ENCODE assay signal across 8 mouse cellular contexts in the genomic region with DNA sequence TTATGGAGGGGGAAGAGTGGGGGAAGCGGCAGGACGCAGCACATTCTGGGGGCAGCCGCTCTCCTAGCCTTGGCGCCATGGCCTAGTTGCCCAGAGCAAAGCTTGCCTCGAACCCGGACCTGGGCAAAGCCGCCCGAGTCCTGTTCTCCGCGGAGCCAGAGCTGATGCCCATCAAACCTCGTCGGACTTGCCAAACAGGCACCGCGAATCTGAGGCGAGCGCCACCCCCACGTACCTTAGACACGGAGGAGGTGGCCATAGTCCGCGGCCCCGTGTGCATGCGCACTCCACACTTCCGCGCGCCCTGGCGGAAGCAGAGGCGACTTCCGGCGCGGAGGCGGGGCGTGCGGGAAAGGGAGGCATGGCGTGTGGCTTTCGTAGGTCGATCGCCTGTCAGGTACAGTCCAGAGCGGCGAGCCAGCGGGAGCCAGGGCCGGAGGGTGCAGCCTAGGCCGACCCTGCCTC. TPM values are rescaled to one million over a fixed set of nuclear protein-coding genes. Genes with fewer than 3 reads are reported as not detected.
DNase-seq lines count a peak whose midpoint lies in the region; ATAC-seq and TF ChIP-seq lines count a peak whose summit lies in the region.

A gene (minus strand): TSS at position 315 of the 465 bp plus-strand sequence.
A gene (plus strand): TSS at position 328 of the 465 bp plus-strand sequence.

- peaks cover 3% of the 10 kb centered on the region; the same call in 1 of the 2 replicates for H3K36me3 ChIP-seq in embryonic facial prominence, embryonic 14.5 days (ENCODE audit: control insufficient read depth, insufficient read depth, low read length)
- H3K36me3 ChIP-seq in limb, embryonic 14.5 days (ENCODE audit: control insufficient read depth, insufficient read depth, low read length): peaks cover 8% of the 10 kb centered on the region; the same call in 1 of the 2 replicates
- H3K36me3 ChIP-seq in midbrain, postnatal 0 days (ENCODE audit: insufficient read depth, low read length): peaks cover 1% of the 10 kb centered on the region; the same call in 1 of the 2 replicates

- H3K4me1 ChIP-seq in embryonic facial prominence, embryonic 14.5 days (ENCODE audit: control insufficient read depth, insufficient read depth, low read length): peaks cover 20% of the 10 kb centered on the region
- peaks cover 17% of the 10 kb centered on the region for H3K4me1 ChIP-seq in limb, embryonic 14.5 days (ENCODE audit: control insufficient read depth, insufficient read depth, low read length)
- H3K4me1 ChIP-seq in midbrain, postnatal 0 days (ENCODE audit: insufficient read depth, low read length): peaks cover 13% of the 10 kb centered on the region

- no peaks in the 10 kb centered on the region for H3K9me3 ChIP-seq in embryonic facial prominence, embryonic 14.5 days (ENCODE audit: control insufficient read depth, low read length)
- H3K9me3 ChIP-seq in limb, embryonic 14.5 days (ENCODE audit: control insufficient read depth, low read length): no peaks in the 10 kb centered on the region
- no peaks in the 10 kb centered on the region for H3K9me3 ChIP-seq in midbrain, postnatal 0 days (ENCODE audit: low read length)

- peak within 1 kb of the TSS; percentile 87 for H3K27ac ChIP-seq in embryonic facial prominence, embryonic 14.5 days (replicated peaks; ENCODE audit: low read depth, low read length)
- peak within 1 kb of the TSS; percentile 91 for H3K27ac ChIP-seq in limb, embryonic 14.5 days (replicated peaks; ENCODE audit: low read depth, low read length)
- peak within 1 kb of the TSS; percentile 88 for H3K27ac ChIP-seq in midbrain, postnatal 0 days (ENCODE audit: low read depth, low read length)

- peak; percentile 99 for ATAC-seq in embryonic facial prominence, embryonic 14.5 days (ENCODE audit: low read depth)
- peak; percentile 97 for ATAC-seq in limb, embryonic 14.5 days (ENCODE audit: low FRiP score, low read depth)
- peak; percentile 98 for ATAC-seq in midbrain, postnatal 0 days (ENCODE audit: low FRiP score)

- H3K27me3 ChIP-seq in embryonic facial prominence, embryonic 14.5 days (replicated peaks; ENCODE audit: control insufficient read depth, insufficient read depth, low read length): no peaks in the 10 kb centered on the region
- no peaks in the 10 kb centered on the region for H3K27me3 ChIP-seq in limb, embryonic 14.5 days (ENCODE audit: control insufficient read depth, insufficient read depth, low read length)
- H3K27me3 ChIP-seq in midbrain, postnatal 0 days (ENCODE audit: insufficient read depth, low read length): no peaks in the 10 kb centered on the region

- H3K9ac ChIP-seq in embryonic facial prominence, embryonic 14.5 days (ENCODE audit: low read depth, low read length): peak within 1 kb of the TSS; percentile 83
- H3K9ac ChIP-seq in limb, embryonic 14.5 days (ENCODE audit: low read depth, low read length, severe bottlenecking): peak within 1 kb of the TSS; percentile 87
- H3K9ac ChIP-seq in midbrain, postnatal 0 days (replicated peaks; ENCODE audit: low read length, poor library complexity, severe bottlenecking): peak within 1 kb of the TSS; percentile 71

- peak; percentile 55 for TF ChIP-seq CTCF in midbrain, postnatal 0 days (IDR thresholded peaks at IDR 0.05)

- TF ChIP-seq POLR2A in limb, embryonic 14.5 days (IDR thresholded peaks at IDR 0.05; ENCODE audit: borderline replicate concordance, extremely low read depth, insufficient read depth, insufficient read length): peak; percentile 94

- DNase-seq in 3T3-L1 (ENCODE audit: low read depth, low spot score): peak; percentile 88
- peak; percentile 79 to 82 for DNase-seq in adrenal gland, postnatal 4 days (ENCODE audit: low spot score in 2 of 2)
- peak; percentile 95 for DNase-seq in embryonic facial prominence, embryonic 14.5 days (ENCODE audit: low spot score)
- DNase-seq in heart, adult 8-10 months (ENCODE audit: low spot score): peak; percentile 89
- DNase-seq in kidney, adult 9 months: peak; percentile 95
- peak; percentile 81 for DNase-seq in limb, embryonic 14.5 days (ENCODE audit: low spot score)
- peak; percentile 89 for DNase-seq in midbrain, postnatal 0 days (ENCODE audit: low spot score)
- peak; percentile 82 to 88 for DNase-seq in spleen, postnatal 14 days (ENCODE audit: low spot score in 2 of 2)

- H3K4me2 ChIP-seq in embryonic facial prominence, embryonic 14.5 days (ENCODE audit: low read depth, low read length): peak within 1 kb of the TSS; percentile 85
- peak within 1 kb of the TSS; percentile 89 for H3K4me2 ChIP-seq in limb, embryonic 14.5 days (replicated peaks; ENCODE audit: low read depth, low read length, severe bottlenecking)
- H3K4me2 ChIP-seq in midbrain, postnatal 0 days (ENCODE audit: low read depth, low read length, poor library complexity, severe bottlenecking): peak within 1 kb of the TSS; percentile 82

- WGBS in embryonic facial prominence, embryonic 14.5 days: 0% methylated on average over 25 of the region's 42 CpGs
- 0% methylated on average over 41 of the region's 42 CpGs for WGBS in limb, embryonic 14.5 days
- WGBS in midbrain, postnatal 0 days: under 1% methylated on average over 38 of the region's 42 CpGs

- H3K4me3 ChIP-seq in embryonic facial prominence, embryonic 14.5 days (ENCODE audit: low read depth, low read length): peak within 1 kb of the TSS; percentile 74
- peak within 1 kb of the TSS; percentile 87 for H3K4me3 ChIP-seq in limb, embryonic 14.5 days (replicated peaks; ENCODE audit: low read length)
- H3K4me3 ChIP-seq in midbrain, postnatal 0 days (ENCODE audit: low read depth, low read length): peak within 1 kb of the TSS; percentile 67

RNA-seq across cellular contexts. Expression of the first gene that starts in this region (rescaled TPM):
- total RNA-seq in adrenal gland, postnatal 4 days (2021): 10 to 100 TPM; 83.4 to 84.8 TPM
- polyA plus RNA-seq in embryonic facial prominence, embryonic 14.5 days (2014; fragmentation: Nextera tagmentation; extraction: Ambion mirVana): 82.5 and 94.7 TPM in 2 replicates
- total RNA-seq in heart, adult 8-10 months (2022): 10 to 100 TPM; 32.9 to 36.3 (median 34.1) TPM
- polyA plus RNA-seq in limb, embryonic 14.5 days (2012; rRNA removed): 56.9 and 59.4 TPM in 2 replicates
- 93.3 and 94.0 TPM in 2 replicates for polyA plus RNA-seq in limb, embryonic 14.5 days (2014; fragmentation: Nextera tagmentation; extraction: Ambion mirVana)
- total RNA-seq in midbrain, postnatal 0 days (2014; rRNA removed): 57.2 and 76.1 TPM in 2 replicates
- polyA plus RNA-seq in midbrain, postnatal 0 days (2015; fragmentation: Nextera tagmentation; extraction: Ambion mirVana): 61.3 and 65.0 TPM in 2 replicates

RNA-seq across cellular contexts. Expression of the second gene that starts in this region (rescaled TPM):
- total RNA-seq in adrenal gland, postnatal 4 days (2021): 10 to 100 TPM; 40.0 to 48.6 TPM
- polyA plus RNA-seq in embryonic facial prominence, embryonic 14.5 days (2014; fragmentation: Nextera tagmentation; extraction: Ambion mirVana): 48.6 and 57.5 TPM in 2 replicates
- 10 to 100 TPM; 23.0 to 27.2 (median 26.1) TPM for total RNA-seq in heart, adult 8-10 months (2022)
- polyA plus RNA-seq in limb, embryonic 14.5 days (2012; rRNA removed): 30.4 and 42.3 TPM in 2 replicates
- polyA plus RNA-seq in limb, embryonic 14.5 days (2014; fragmentation: Nextera tagmentation; extraction: Ambion mirVana): 54.0 and 62.9 TPM in 2 replicates
- total RNA-seq in midbrain, postnatal 0 days (2014; rRNA removed): 24.1 and 26.7 TPM in 2 replicates
- polyA plus RNA-seq in midbrain, postnatal 0 days (2015; fragmentation: Nextera tagmentation; extraction: Ambion mirVana): 43.0 and 44.9 TPM in 2 replicates

Comparison
In these comparisons a context has a peak if more than half of its experiments do, and no peak if none do; other contexts are left out.
1. Peak in every context shown above with its lines: DNase-seq, ATAC-seq, H3K4me3 ChIP-seq and H3K27ac ChIP-seq.